Mouse (Mus musculus): Measurements from ENCODE around the gene Myo1d. TPM values are rescaled to one million over a fixed set of nuclear protein-coding genes. Genes with fewer than 3 reads are reported as not detected.
A peak's percentile ranks its signal among the peaks of the same experiment; 100 is the strongest.

The Myo1d gene
- 2.1 and 2.4 TPM in 2 replicates for polyA plus RNA-seq (2014; fragmentation: Nextera tagmentation; extraction: Ambion mirVana)

DNA sequence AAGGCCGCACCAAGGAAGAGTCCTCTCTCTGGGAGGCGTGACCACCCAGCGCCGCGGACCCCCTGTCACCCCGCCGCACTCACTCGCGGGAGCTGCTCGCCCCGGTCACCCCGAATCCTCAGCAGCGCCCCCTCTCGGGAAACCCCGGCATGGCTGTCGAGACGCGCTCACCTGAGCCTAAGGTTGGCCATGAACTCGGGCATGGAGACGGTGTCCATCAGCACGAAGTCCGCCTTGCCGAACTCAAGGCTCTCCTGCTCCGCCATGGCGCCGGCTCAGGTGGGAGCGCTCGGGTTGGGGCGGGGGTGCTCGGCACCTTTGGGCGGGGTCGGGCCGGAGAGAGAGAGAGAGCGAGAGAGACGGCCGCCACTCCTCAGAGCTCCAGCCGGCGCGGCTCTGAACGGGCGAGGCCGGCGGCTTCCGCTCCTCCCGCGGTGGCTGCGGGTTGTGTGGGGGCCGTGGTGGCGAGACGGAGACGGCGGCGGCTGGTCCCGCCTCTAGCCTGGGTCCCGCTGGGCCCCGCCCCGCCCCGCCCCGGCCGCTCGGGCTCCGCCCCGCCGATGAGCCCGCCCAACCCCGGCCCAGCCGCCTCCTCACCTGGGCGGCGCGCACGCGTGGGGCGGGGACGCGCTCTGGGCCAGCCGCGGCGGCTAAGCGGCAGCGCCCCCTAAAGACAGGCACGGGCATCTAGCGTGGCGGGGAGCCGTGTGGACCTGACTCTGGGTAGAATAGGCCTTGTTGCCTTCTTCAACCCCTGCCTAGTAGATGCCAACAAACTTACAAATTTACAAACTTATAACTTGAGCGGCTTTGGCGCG, at the start of gene Myo1d:
Gene Myo1d, minus strand, starts transcription at position 499 of the 818 bp plus-strand sequence.
- ATAC-seq (ENCODE audit: low FRiP score) = peak; percentile 94
- WGBS = under 1% methylated on average over 81 of the region's 87 CpGs
- H3K27ac ChIP-seq (ENCODE audit: low read depth, low read length) = no peak within 1 kb of the TSS

GRCm38 (mm10) chr11:80821794-80822193, 42.0 kb upstream of the Myo1d start:
- no peak for ATAC-seq (ENCODE audit: low FRiP score)
- Histone ChIP-seq H3K27ac (ENCODE audit: low read depth, low read length) (no peak overlapping the region), H3K36me3 (ENCODE audit: control insufficient read depth, insufficient read depth, low read length) (peaks cover 2% of the 10 kb centered on the region; the same call in 1 of the 2 replicates), H3K27me3 (ENCODE audit: control insufficient read depth, insufficient read depth, low read length) (no peaks in the 10 kb centered on the region), H3K4me1 (ENCODE audit: control insufficient read depth, insufficient read depth, low read length) (no peaks in the 10 kb centered on the region; the same call in 1 of the 2 replicates), H3K9ac (ENCODE audit: low read length) (no peak overlapping the region), H3K4me2 (no peak overlapping the region), H3K4me3 (ENCODE audit: low read depth, low read length) (no peak overlapping the region), H3K9me3 (ENCODE audit: control insufficient read depth, low read length) (no peaks in the 10 kb centered on the region)
- DNase-seq (ENCODE audit: low spot score, missing footprints) = no peak
- 88% methylated on average over 9 of the region's 9 CpGs for WGBS

More for the DNA sequence above, at the start of gene Myo1d:
- peaks cover 8% of the 10 kb centered on the region for H3K27me3 ChIP-seq (ENCODE audit: control insufficient read depth, insufficient read depth, low read length)
- peak within 1 kb of the TSS; percentile 56 for H3K9ac ChIP-seq (ENCODE audit: low read length)
- H3K9me3 ChIP-seq (ENCODE audit: control insufficient read depth, low read length) = no peaks in the 10 kb centered on the region
- peak within 1 kb of the TSS; percentile 68 for H3K4me3 ChIP-seq (ENCODE audit: low read depth, low read length)
- H3K4me1 ChIP-seq (ENCODE audit: control insufficient read depth, insufficient read depth, low read length) = no peaks in the 10 kb centered on the region
- DNase-seq (ENCODE audit: low spot score, missing footprints) = peak; percentile 98
- H3K36me3 ChIP-seq (ENCODE audit: control insufficient read depth, insufficient read depth, low read length) = no peaks in the 10 kb centered on the region
- H3K4me2 ChIP-seq = peak within 1 kb of the TSS; percentile 89

DNA sequence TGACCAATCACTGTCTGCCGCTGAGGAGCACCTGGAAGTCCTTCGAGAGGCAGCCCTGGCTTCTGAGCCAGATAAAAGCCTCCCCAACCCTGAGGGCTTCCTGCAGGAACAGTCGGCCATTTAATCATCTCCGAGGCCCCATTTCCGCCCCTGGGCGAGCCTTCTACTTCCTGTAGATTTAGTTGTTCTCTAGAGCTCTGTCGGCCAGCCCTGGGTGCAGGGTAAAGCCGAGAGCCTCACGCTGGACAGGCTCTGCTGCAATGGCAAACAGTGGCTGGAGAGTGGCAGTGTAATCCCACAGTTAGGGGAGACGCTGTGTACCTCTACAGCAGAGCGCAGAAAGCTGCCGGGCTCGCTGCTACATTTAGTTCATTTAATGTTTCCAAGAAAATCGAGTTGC, 41.5 kb upstream of the Myo1d start:
- no peak for ATAC-seq (ENCODE audit: low FRiP score)
- peaks cover 2% of the 10 kb centered on the region; the same call in 1 of the 2 replicates for H3K36me3 ChIP-seq (ENCODE audit: control insufficient read depth, insufficient read depth, low read length)
- WGBS = 48% methylated on average over 14 of the region's 14 CpGs
- H3K27ac ChIP-seq (ENCODE audit: low read depth, low read length) = no peak overlapping the region
- no peaks in the 10 kb centered on the region for H3K27me3 ChIP-seq (ENCODE audit: control insufficient read depth, insufficient read depth, low read length)
- no peak overlapping the region for H3K4me2 ChIP-seq
- H3K9ac ChIP-seq (ENCODE audit: low read length) = no peak overlapping the region
- H3K4me1 ChIP-seq (ENCODE audit: control insufficient read depth, insufficient read depth, low read length) = no peaks in the 10 kb centered on the region; the same call in 1 of the 2 replicates
- no peak for DNase-seq (ENCODE audit: low spot score, missing footprints)
- H3K9me3 ChIP-seq (ENCODE audit: control insufficient read depth, low read length) = no peaks in the 10 kb centered on the region
- no peak overlapping the region for H3K4me3 ChIP-seq (ENCODE audit: low read depth, low read length)

- Histone ChIP-seq H3K36me3 (ENCODE audit: control insufficient read depth, insufficient read depth, low read length) (peaks cover 2% of the 10 kb centered on the region; the same call in 1 of the 2 replicates), H3K4me3 (ENCODE audit: low read depth, low read length) (no peak overlapping the region), H3K27ac (ENCODE audit: low read depth, low read length) (no peak overlapping the region), H3K9ac (ENCODE audit: low read length) (no peak overlapping the region), H3K4me2 (no peak overlapping the region), H3K27me3 (ENCODE audit: control insufficient read depth, insufficient read depth, low read length) (no peaks in the 10 kb centered on the region), H3K4me1 (ENCODE audit: control insufficient read depth, insufficient read depth, low read length) (no peaks in the 10 kb centered on the region; the same call in 1 of the 2 replicates), H3K9me3 (ENCODE audit: control insufficient read depth, low read length) (no peaks in the 10 kb centered on the region)
- DNase-seq (ENCODE audit: low spot score, missing footprints) = peak; percentile 68
- WGBS = 79% methylated on average over 3 of the region's 3 CpGs
- ATAC-seq (ENCODE audit: low FRiP score) = no peak
Observed at GRCm38 (mm10) chr11:80820085-80820484, 40.3 kb upstream of the Myo1d start.

DNA sequence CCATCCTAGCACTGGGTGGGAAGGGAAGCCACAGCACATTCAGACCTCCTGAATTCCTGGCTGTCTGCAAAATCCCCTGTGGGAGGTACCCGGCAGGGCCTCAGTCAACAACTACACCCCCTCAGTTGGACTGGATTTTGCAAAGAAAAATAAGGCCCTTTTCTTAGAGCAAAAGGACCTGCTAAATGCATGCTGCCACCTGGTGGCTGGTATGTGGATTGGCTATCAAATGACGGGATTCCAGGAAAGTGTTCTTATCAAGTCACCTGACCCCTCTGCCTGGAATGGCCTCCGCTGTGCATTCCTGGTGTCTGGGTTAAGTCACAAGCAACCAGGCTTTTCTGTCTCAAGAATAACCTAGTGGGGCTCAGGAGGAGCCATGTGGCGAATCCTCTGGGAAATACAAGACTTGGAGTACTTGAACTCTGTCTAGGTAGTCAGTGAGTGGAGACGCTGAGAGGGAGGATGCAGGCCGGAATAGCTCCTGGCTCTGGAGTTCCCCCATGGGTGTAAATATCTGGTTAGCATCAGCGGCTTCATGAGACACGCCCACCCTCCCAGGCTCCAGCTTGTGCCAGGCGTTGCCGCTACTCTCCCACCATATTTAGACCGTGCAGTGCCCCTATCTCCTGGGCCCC, 38.4 kb upstream of the Myo1d start:
- H3K36me3 ChIP-seq (ENCODE audit: control insufficient read depth, insufficient read depth, low read length) = peaks cover 9% of the 10 kb centered on the region; the same call in 1 of the 2 replicates
- H3K4me2 ChIP-seq = no peak overlapping the region
- ATAC-seq (ENCODE audit: low FRiP score) = 0 out of 2 replicates have a peak, but pooled peaks have one; percentile 19

GRCm38 (mm10) chr11:80815354-80815753, 35.5 kb upstream of the Myo1d start:
- no peak overlapping the region for H3K4me2 ChIP-seq
- no peaks in the 10 kb centered on the region for H3K9me3 ChIP-seq (ENCODE audit: control insufficient read depth, low read length)
- no peak overlapping the region for H3K4me3 ChIP-seq (ENCODE audit: low read depth, low read length)
- ATAC-seq (ENCODE audit: low FRiP score) (no peak), DNase-seq (ENCODE audit: low spot score, missing footprints) (no peak)
- peaks cover 7% of the 10 kb centered on the region for H3K4me1 ChIP-seq (ENCODE audit: control insufficient read depth, insufficient read depth, low read length)
- H3K9ac ChIP-seq (ENCODE audit: low read length) = no peak overlapping the region
- H3K27ac ChIP-seq (ENCODE audit: low read depth, low read length) = no peak overlapping the region
- peaks cover 7% of the 10 kb centered on the region; the same call in 1 of the 2 replicates for H3K36me3 ChIP-seq (ENCODE audit: control insufficient read depth, insufficient read depth, low read length)
- no peaks in the 10 kb centered on the region for H3K27me3 ChIP-seq (ENCODE audit: control insufficient read depth, insufficient read depth, low read length)
- 90% methylated on average over 7 of the region's 7 CpGs for WGBS

More for the DNA sequence above, 38.4 kb upstream of the Myo1d start:
- no peak overlapping the region for H3K27ac ChIP-seq (ENCODE audit: low read depth, low read length)
- no peaks in the 10 kb centered on the region; the same call in 1 of the 2 replicates for H3K4me1 ChIP-seq (ENCODE audit: control insufficient read depth, insufficient read depth, low read length)
- peak; percentile 95 for DNase-seq (ENCODE audit: low spot score, missing footprints)
- H3K4me3 ChIP-seq (ENCODE audit: low read depth, low read length) = no peak overlapping the region
- WGBS = 51% methylated on average over 11 of the region's 11 CpGs
- no peaks in the 10 kb centered on the region for H3K9me3 ChIP-seq (ENCODE audit: control insufficient read depth, low read length)
- H3K9ac ChIP-seq (ENCODE audit: low read length) = no peak overlapping the region
- no peaks in the 10 kb centered on the region for H3K27me3 ChIP-seq (ENCODE audit: control insufficient read depth, insufficient read depth, low read length)

DNA sequence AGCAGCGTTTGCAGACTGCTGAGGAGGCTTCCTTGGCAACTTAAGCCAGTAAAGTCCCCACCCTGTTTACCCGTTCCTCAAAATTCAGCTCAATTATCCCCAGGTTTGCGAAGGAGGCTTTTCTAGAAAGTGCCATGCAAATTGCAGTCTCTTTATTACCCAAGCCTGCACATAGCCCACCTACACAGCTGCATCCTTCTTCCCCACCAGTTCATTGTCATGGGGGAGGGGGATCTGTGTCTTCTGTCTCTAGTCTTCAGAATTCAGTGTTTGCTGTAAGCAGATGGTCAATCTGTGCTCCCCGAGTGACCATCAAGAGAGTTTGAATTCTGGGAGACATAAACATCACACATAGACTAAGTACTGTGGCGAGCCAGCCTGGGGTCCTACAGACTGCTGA, 31.3 kb upstream of the Myo1d start:
- peaks cover 7% of the 10 kb centered on the region; the same call in 1 of the 2 replicates for H3K36me3 ChIP-seq (ENCODE audit: control insufficient read depth, insufficient read depth, low read length)
- H3K4me2 ChIP-seq = peak overlapping the region; percentile 84
- peak; percentile 90 for DNase-seq (ENCODE audit: low spot score, missing footprints)
- H3K4me1 ChIP-seq (ENCODE audit: control insufficient read depth, insufficient read depth, low read length) = peaks cover 13% of the 10 kb centered on the region
- peak overlapping the region; percentile 58 for H3K4me3 ChIP-seq (ENCODE audit: low read depth, low read length)
- WGBS = 25% methylated on average over 5 of the region's 5 CpGs
- H3K27ac ChIP-seq (ENCODE audit: low read depth, low read length) = no peak overlapping the region
- H3K27me3 ChIP-seq (ENCODE audit: control insufficient read depth, insufficient read depth, low read length) = no peaks in the 10 kb centered on the region
- no peaks in the 10 kb centered on the region for H3K9me3 ChIP-seq (ENCODE audit: control insufficient read depth, low read length)
- no peak for ATAC-seq (ENCODE audit: low FRiP score)
- H3K9ac ChIP-seq (ENCODE audit: low read length) = peak overlapping the region; percentile 90

DNA sequence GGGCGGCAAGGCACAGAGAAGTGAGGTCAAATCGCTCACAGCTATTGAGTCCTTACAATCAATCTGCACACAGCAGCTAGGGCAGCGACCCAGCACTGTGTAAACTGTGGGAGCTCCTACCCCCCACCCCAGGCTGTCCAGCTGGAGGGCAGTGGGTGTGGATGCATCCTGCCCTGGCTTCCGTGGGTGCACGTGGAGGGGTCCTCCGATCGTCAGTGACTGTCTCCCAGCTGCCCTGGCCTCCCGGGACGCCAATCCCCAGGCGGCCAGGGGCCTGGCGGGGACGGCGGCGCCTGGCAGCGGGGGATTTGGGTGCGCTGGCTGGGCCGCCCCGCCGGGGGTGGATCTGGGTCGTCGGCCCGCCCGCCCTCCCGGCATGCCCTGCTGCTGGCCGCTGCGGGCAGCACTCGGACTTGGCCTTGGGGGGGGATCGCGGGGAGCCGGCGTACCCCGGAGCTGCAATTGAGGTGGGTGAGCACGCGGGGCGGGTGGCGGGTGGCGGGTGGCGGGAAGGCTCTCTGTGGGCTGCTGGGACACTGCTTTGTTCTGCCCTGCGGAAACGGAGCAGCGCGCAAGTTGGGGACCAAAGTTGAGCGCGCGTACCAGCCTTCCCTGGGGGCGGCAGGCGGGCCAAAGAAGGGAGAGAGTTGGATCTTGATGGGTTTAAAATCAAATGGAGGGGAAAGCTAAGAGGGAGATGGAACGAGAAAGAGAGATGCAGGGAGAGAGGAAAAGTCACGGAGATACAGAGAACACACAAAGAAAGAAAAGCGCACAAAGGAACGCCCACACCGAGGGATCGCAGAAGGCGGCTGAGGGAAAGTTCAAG, 30.4 kb upstream of the Myo1d start, which contains the start of gene Tmem98:
Gene Tmem98, plus strand, starts transcription at position 183 of the 829 bp plus-strand sequence.
- Histone ChIP-seq H3K27me3 (ENCODE audit: control insufficient read depth, insufficient read depth, low read length) (no peaks in the 10 kb centered on the region), H3K4me2 (peak within 1 kb of the TSS; percentile 84), H3K27ac (ENCODE audit: low read depth, low read length) (peak within 1 kb of the TSS; percentile 71), H3K9ac (ENCODE audit: low read length) (peak within 1 kb of the TSS; percentile 90), H3K4me3 (ENCODE audit: low read depth, low read length) (peak within 1 kb of the TSS; percentile 58), H3K4me1 (ENCODE audit: control insufficient read depth, insufficient read depth, low read length) (peaks cover 13% of the 10 kb centered on the region), H3K36me3 (ENCODE audit: control insufficient read depth, insufficient read depth, low read length) (peaks cover 7% of the 10 kb centered on the region; the same call in 1 of the 2 replicates), H3K9me3 (ENCODE audit: control insufficient read depth, low read length) (no peaks in the 10 kb centered on the region)
- peak; percentile 95 for DNase-seq (ENCODE audit: low spot score, missing footprints)
- under 1% methylated on average over 35 of the region's 54 CpGs for WGBS
- ATAC-seq (ENCODE audit: low FRiP score) = peak; percentile 86
